Mouse (Mus musculus) heart, embryonic 10.5 days (tissue): ENCODE data around the gene Catsperz. TPM values are rescaled to one million over a fixed set of nuclear protein-coding genes. Genes with fewer than 3 reads are reported as not detected.

Experiments used
- DNase-seq: peaks from one replicate; pipeline ENCODE4 v3.0.0-alpha.2; 2017; ENCODE audit warnings: low spot score
- H3K27ac ChIP-seq: fragments of 300-500 bp; sonication (generic); 2 replicates; pipeline ENCODE4 v1.5.1; 2016; ENCODE audit warnings: mild to moderate bottlenecking
- H3K27me3 ChIP-seq: fragments of 300-500 bp; sonication (generic); 2 replicates; pipeline ENCODE4 v1.6.1; 2016; ENCODE audit warnings: mild to moderate bottlenecking; ENCODE audit not compliant: poor library complexity, insufficient read depth, severe bottlenecking
- H3K36me3 ChIP-seq: fragments of 300-500 bp; sonication (generic); 2 replicates; pipeline ENCODE4 v1.6.1; 2016; ENCODE audit warnings: mild to moderate bottlenecking, moderate library complexity
- H3K4me1 ChIP-seq: fragments of 300-500 bp; sonication (generic); 2 replicates; pipeline ENCODE4 v1.6.1; 2016; ENCODE audit warnings: mild to moderate bottlenecking
- H3K4me3 ChIP-seq: fragments of 300-500 bp; sonication (generic); 2 replicates; pipeline ENCODE4 v1.5.1; 2016; ENCODE audit warnings: mild to moderate bottlenecking, moderate library complexity
- H3K9me3 ChIP-seq: fragments of 300-500 bp; sonication (generic); 2 replicates; pipeline ENCODE4 v1.6.1; 2016; ENCODE audit warnings: mild to moderate bottlenecking, moderate library complexity
- WGBS: fragments of 180-500 bp; shearing (Covaris S2); methylation state at CpG from one replicate; pipeline ENCODE4 v1.1.7; 2016; 5-methylcytosine and 5-hydroxymethylcytosine counted together
- polyA plus RNA-seq: library from polyadenylated mRNA; unstranded; fragments of >200 nt; fragmentation: Nextera tagmentation; extraction: Ambion mirVana; gene quantifications from 2 replicates; pipeline ENCODE4 v1.2.1, GENCODE M21; 2016

Gene Catsperz
- polyA plus RNA-seq: 2.3 and 2.4 TPM in 2 replicates

- DNase-seq: no peak
- no peak within 1 kb of the TSS; the same call in 1 of the 2 replicates for H3K27ac ChIP-seq
- no peaks in the 10 kb centered on the region for H3K36me3 ChIP-seq
- peaks cover 76% of the 10 kb centered on the region for H3K27me3 ChIP-seq
- peak within 1 kb of the TSS; percentile 41 for H3K4me3 ChIP-seq
- 4% methylated on average over 9 of the region's 9 CpGs for WGBS
- H3K9me3 ChIP-seq: no peaks in the 10 kb centered on the region
- peaks cover 54% of the 10 kb centered on the region for H3K4me1 ChIP-seq
Observed at GRCm38 (mm10) chr19:6925307-6925573, at the start of gene Catsperz. Gene Catsperz, minus strand, starts transcription at chr19:6925380.

- Histone ChIP-seq H3K27me3 (no peaks in the 10 kb centered on the region), H3K9me3 (no peaks in the 10 kb centered on the region), H3K27ac (peak within 1 kb of the TSS; percentile 94), H3K4me3 (peak within 1 kb of the TSS; percentile 88), H3K4me1 (peaks cover 78% of the 10 kb centered on the region), H3K36me3 (peaks cover 25% of the 10 kb centered on the region)
- 2% methylated on average over 79 of the region's 84 CpGs for WGBS
- DNase-seq: peak; percentile 96
Observed at GRCm38 (mm10) chr19:6974211-6975205, 49.3 kb upstream of the Catsperz start, which contains the start of gene Ppp1r14b. Gene Ppp1r14b, plus strand, starts transcription at chr19:6974968.

- WGBS: 30% methylated on average over 12 of the region's 12 CpGs
- Histone ChIP-seq H3K36me3 (peaks cover 24% of the 10 kb centered on the region), H3K27ac (peak overlapping the region; percentile 94), H3K27me3 (no peaks in the 10 kb centered on the region), H3K4me3 (peak overlapping the region; percentile 88), H3K4me1 (peaks cover 78% of the 10 kb centered on the region), H3K9me3 (no peaks in the 10 kb centered on the region)
- no peak for DNase-seq
Observed at GRCm38 (mm10) chr19:6973581-6974190, 48.5 kb upstream of the Catsperz start.

- H3K27me3 ChIP-seq: no peaks in the 10 kb centered on the region
- H3K4me1 ChIP-seq: peaks cover 75% of the 10 kb centered on the region
- no peak overlapping the region for H3K4me3 ChIP-seq
- H3K36me3 ChIP-seq: peaks cover 11% of the 10 kb centered on the region
- no peaks in the 10 kb centered on the region for H3K9me3 ChIP-seq
- peak overlapping the region; percentile 89; the same call in 1 of the 2 replicates for H3K27ac ChIP-seq
- 79% methylated on average over 13 of the region's 13 CpGs for WGBS
- no peak for DNase-seq
Observed at GRCm38 (mm10) chr19:6972247-6972917, 47.2 kb upstream of the Catsperz start.

GRCm38 (mm10) chr19:6971644-6972043, 46.5 kb upstream of the Catsperz start:
- 45% methylated on average over 6 of the region's 6 CpGs for WGBS
- H3K27ac ChIP-seq: peak overlapping the region; percentile 89
- no peaks in the 10 kb centered on the region for H3K27me3 ChIP-seq
- no peak overlapping the region for H3K4me3 ChIP-seq
- peaks cover 68% of the 10 kb centered on the region for H3K4me1 ChIP-seq
- no peaks in the 10 kb centered on the region for H3K9me3 ChIP-seq
- peaks cover 9% of the 10 kb centered on the region for H3K36me3 ChIP-seq
- DNase-seq: no peak

- Histone ChIP-seq H3K27ac (peak overlapping the region; percentile 89), H3K36me3 (peaks cover 15% of the 10 kb centered on the region), H3K9me3 (no peaks in the 10 kb centered on the region), H3K27me3 (no peaks in the 10 kb centered on the region), H3K4me3 (peak overlapping the region; percentile 76), H3K4me1 (peaks cover 60% of the 10 kb centered on the region)
- DNase-seq: no peak
- WGBS: 19% methylated on average over 11 of the region's 11 CpGs
Observed at GRCm38 (mm10) chr19:6970460-6971085, 45.4 kb upstream of the Catsperz start.

- WGBS: under 1% methylated on average over 55 of the region's 55 CpGs
- peak overlapping the region; percentile 76 for H3K4me3 ChIP-seq
- peaks cover 23% of the 10 kb centered on the region for H3K36me3 ChIP-seq
- peak overlapping the region; percentile 89 for H3K27ac ChIP-seq
- DNase-seq: peak; percentile 85
- no peaks in the 10 kb centered on the region for H3K27me3 ChIP-seq
- no peaks in the 10 kb centered on the region for H3K9me3 ChIP-seq
- H3K4me1 ChIP-seq: peaks cover 60% of the 10 kb centered on the region
Observed at GRCm38 (mm10) chr19:6969665-6970381, 44.6 kb upstream of the Catsperz start.

GRCm38 (mm10) chr19:6969291-6969664, 44.1 kb upstream of the Catsperz start:
- H3K4me3 ChIP-seq: peak overlapping the region; percentile 76
- WGBS: 2% methylated on average over 20 of the region's 20 CpGs
- H3K36me3 ChIP-seq: peaks cover 28% of the 10 kb centered on the region
- H3K9me3 ChIP-seq: no peaks in the 10 kb centered on the region
- peak overlapping the region; percentile 89 for H3K27ac ChIP-seq
- H3K27me3 ChIP-seq: no peaks in the 10 kb centered on the region
- DNase-seq: no peak
- H3K4me1 ChIP-seq: peaks cover 59% of the 10 kb centered on the region

GRCm38 (mm10) chr19:6968491-6969271, 43.5 kb upstream of the Catsperz start:
- WGBS: 8% methylated on average over 15 of the region's 15 CpGs
- no peak for DNase-seq
- H3K4me3 ChIP-seq: peak overlapping the region; percentile 76
- H3K36me3 ChIP-seq: peaks cover 34% of the 10 kb centered on the region
- H3K27ac ChIP-seq: peak overlapping the region; percentile 89
- H3K4me1 ChIP-seq: peaks cover 53% of the 10 kb centered on the region
- H3K27me3 ChIP-seq: no peaks in the 10 kb centered on the region
- H3K9me3 ChIP-seq: no peaks in the 10 kb centered on the region

- no peak overlapping the region for H3K27ac ChIP-seq
- DNase-seq: no peak
- H3K36me3 ChIP-seq: peaks cover 70% of the 10 kb centered on the region
- H3K4me1 ChIP-seq: peaks cover 40% of the 10 kb centered on the region
- no peaks in the 10 kb centered on the region for H3K9me3 ChIP-seq
- no peak overlapping the region for H3K4me3 ChIP-seq
- WGBS: 61% methylated on average over 9 of the region's 10 CpGs
- H3K27me3 ChIP-seq: no peaks in the 10 kb centered on the region
Observed at GRCm38 (mm10) chr19:6956461-6956860, 31.3 kb upstream of the Catsperz start.

- H3K4me3 ChIP-seq: no peak overlapping the region
Observed at GRCm38 (mm10) chr19:6955424-6955823, 30.2 kb upstream of the Catsperz start.

More at GRCm38 (mm10) chr19:6955424-6955823, 30.2 kb upstream of the Catsperz start:
- H3K27me3 ChIP-seq: no peaks in the 10 kb centered on the region
- peaks cover 65% of the 10 kb centered on the region for H3K36me3 ChIP-seq
- 65% methylated on average over 7 of the region's 7 CpGs for WGBS
- no peaks in the 10 kb centered on the region for H3K9me3 ChIP-seq
- no peak for DNase-seq
- H3K27ac ChIP-seq: peak overlapping the region; percentile 42; the same call in 1 of the 2 replicates
- peaks cover 40% of the 10 kb centered on the region for H3K4me1 ChIP-seq
